Mouse (Mus musculus): ENCODE measurements around the gene Tiam1.

DNA sequence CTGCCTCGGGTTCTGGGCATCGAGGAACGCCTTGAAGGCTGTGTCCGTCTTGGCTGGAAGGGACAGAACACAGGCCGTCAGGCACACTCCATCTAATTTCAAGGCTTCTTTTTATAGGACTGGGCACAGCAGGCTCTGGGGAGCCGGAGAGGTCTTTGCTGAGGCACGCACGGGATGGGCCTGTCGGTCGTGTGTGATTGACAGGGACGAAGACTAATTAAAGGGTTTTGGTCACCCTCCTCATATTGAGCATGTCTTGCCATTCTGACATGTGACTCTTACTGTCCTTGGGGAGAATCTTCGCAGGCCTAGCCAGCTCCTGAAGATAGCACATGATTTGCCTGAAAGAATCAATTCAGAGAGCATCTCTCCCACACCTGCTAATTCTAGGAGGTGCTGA lies 338.4 kb downstream of the Tiam1 start:
- TF ChIP-seq POLR2A (IDR thresholded peaks at IDR 0.05; ENCODE audit: borderline replicate concordance, extremely low read depth, insufficient read depth, insufficient read length, poor library complexity, severe bottlenecking) (no peak), CTCF (IDR thresholded peaks at IDR 0.05; ENCODE audit: borderline replicate concordance, extremely low read depth, insufficient read depth, insufficient read length) (no peak)

Data from brain, embryonic 14.5 days (tissue).